Mouse (Mus musculus): ENCODE data around the gene L3mbtl3. TPM values are rescaled to one million over a fixed set of nuclear protein-coding genes. Genes with fewer than 3 reads are reported as not detected.

Gene L3mbtl3
- total and polyA plus RNA-seq, 3 experiments = 1.8 to 3.5 TPM; not detected in 1

- Histone ChIP-seq H3K4me3 (ENCODE audit: control insufficient read depth in 1 of 2, insufficient read depth in 1 of 2, low read depth in 2 of 2, low read length in 2 of 2) (no peak within 1 kb of the TSS), H3K27ac (ENCODE audit: control insufficient read depth, low read depth, low read length) (no peak within 1 kb of the TSS), H3K4me1 (ENCODE audit: control insufficient read depth in 1 of 2, insufficient read depth in 2 of 2, low read length in 2 of 2) (no peaks in the 10 kb centered on the region), H3K27me3 (ENCODE audit: control insufficient read depth in 1 of 2, insufficient read depth in 2 of 2, low read length in 2 of 2) (no peaks in the 10 kb centered on the region), H3K9me3 (replicated peaks; ENCODE audit: insufficient read depth, low read length) (no peaks in the 10 kb centered on the region), H3K36me3 (ENCODE audit: control insufficient read depth in 1 of 2, insufficient read depth in 2 of 2, low read length in 2 of 2) (no peaks in the 10 kb centered on the region), H3K79me2 (ENCODE audit: control insufficient read depth, insufficient read depth, low read length, poor library complexity) (no peaks in the 10 kb centered on the region), H3K9ac (ENCODE audit: control insufficient read depth, low read depth, low read length, poor library complexity, severe bottlenecking) (no peak within 1 kb of the TSS)
- no peak for TF ChIP-seq MAX (IDR thresholded peaks at IDR 0.05; ENCODE audit: low read length)
- no peak for TF ChIP-seq JUND (IDR thresholded peaks at IDR 0.05; ENCODE audit: low read depth, low read length)
- no peak for TF ChIP-seq TBP (IDR thresholded peaks at IDR 0.05; ENCODE audit: low read depth, low read length)
- no peak for DNase-seq (ENCODE audit: low read depth, low spot score)
These were observed 146.3 kb downstream of the L3mbtl3 start, which contains the start of gene Samd3 for GRCm38 (mm10) chr10:26229488-26229887. Gene Samd3, plus strand, starts transcription at chr10:26229707.

DNA sequence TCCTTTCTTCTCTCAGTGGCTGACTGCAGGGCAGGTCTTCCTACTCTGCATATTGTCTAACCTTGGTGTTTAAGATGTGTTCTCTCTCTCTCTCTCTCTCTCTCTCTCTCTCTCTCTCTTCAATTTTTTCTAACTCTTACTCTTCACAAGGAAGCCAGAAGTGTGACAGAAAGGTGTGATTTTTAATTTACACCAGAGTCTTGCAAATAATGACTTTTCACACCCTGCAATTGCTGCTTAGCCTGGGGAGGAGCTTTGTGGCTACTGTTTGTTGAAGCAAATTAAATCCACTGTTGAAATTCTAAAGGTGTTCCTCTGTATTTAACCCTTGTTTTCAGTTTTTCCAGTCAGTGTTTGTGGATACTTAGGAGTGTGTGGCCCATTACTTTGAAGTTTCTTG is 147.6 kb downstream of the L3mbtl3 start:
- no peak overlapping the region for H3K9ac ChIP-seq (ENCODE audit: control insufficient read depth, low read depth, low read length, poor library complexity, severe bottlenecking)
- H3K27ac ChIP-seq (ENCODE audit: control insufficient read depth, low read depth, low read length) = no peak overlapping the region
- H3K4me1 ChIP-seq (ENCODE audit: control insufficient read depth in 1 of 2, insufficient read depth in 2 of 2, low read length in 2 of 2) = no peaks in the 10 kb centered on the region
- H3K27me3 ChIP-seq (ENCODE audit: control insufficient read depth in 1 of 2, insufficient read depth in 2 of 2, low read length in 2 of 2) = no peaks in the 10 kb centered on the region
- H3K79me2 ChIP-seq (ENCODE audit: control insufficient read depth, insufficient read depth, low read length, poor library complexity) = no peaks in the 10 kb centered on the region
- H3K9me3 ChIP-seq (replicated peaks; ENCODE audit: insufficient read depth, low read length) = no peaks in the 10 kb centered on the region
- TF ChIP-seq KAT2A (conservative IDR thresholded peaks at IDR 0.05; ENCODE audit: low read depth, low read length) (no peak), ZKSCAN1 (IDR thresholded peaks at IDR 0.05; ENCODE audit: low read depth, low read length) (no peak), RAD21 (IDR thresholded peaks at IDR 0.05; ENCODE audit: low read depth, low read length) (no peak), RCOR1 (IDR thresholded peaks at IDR 0.05; ENCODE audit: low read depth, low read length) (no peak), CHD1 (IDR thresholded peaks at IDR 0.05; ENCODE audit: low read depth, low read length) (no peak), MAX (IDR thresholded peaks at IDR 0.05; ENCODE audit: low read length) (no peak), ZMIZ1 (IDR thresholded peaks at IDR 0.05; ENCODE audit: low read depth, low read length) (no peak), ZNF384 (IDR thresholded peaks at IDR 0.05; ENCODE audit: low read depth, low read length) (no peak), BHLHE40 (IDR thresholded peaks at IDR 0.05; ENCODE audit: borderline replicate concordance, low read depth, low read length) (no peak), ZC3H11A (IDR thresholded peaks at IDR 0.05; ENCODE audit: low read depth, low read length) (no peak), MYB (IDR thresholded peaks at IDR 0.05; ENCODE audit: low read depth, low read length) (no peak), MAZ (IDR thresholded peaks at IDR 0.05; ENCODE audit: low read depth, low read length) (no peak), GATA1 (IDR thresholded peaks at IDR 0.05; ENCODE audit: low read depth, low read length) (no peak), POLR2AphosphoS5 (IDR thresholded peaks at IDR 0.05; ENCODE audit: borderline replicate concordance, low read depth, low read length) (no peak), GABPA (IDR thresholded peaks at IDR 0.05; ENCODE audit: low read depth, low read length) (no peak), CHD2 (IDR thresholded peaks at IDR 0.05; ENCODE audit: low read length) (no peak), UBTF (IDR thresholded peaks at IDR 0.05; ENCODE audit: borderline replicate concordance, insufficient read depth, low read depth, low read length) (no peak), ELF1 (IDR thresholded peaks at IDR 0.05; ENCODE audit: low read depth, low read length) (no peak), MEF2A (IDR thresholded peaks at IDR 0.05; ENCODE audit: extremely low read depth, insufficient replicate concordance, low read depth, low read length, poor library complexity, severe bottlenecking) (no peak), POLR2A (IDR thresholded peaks at IDR 0.05; ENCODE audit: control insufficient read depth in 1 of 2, insufficient read depth in 1 of 2, low read depth in 1 of 2, low read length in 2 of 2, poor library complexity in 1 of 2) (no peak)
- H3K4me3 ChIP-seq (ENCODE audit: control insufficient read depth in 1 of 2, insufficient read depth in 1 of 2, low read depth in 2 of 2, low read length in 2 of 2) = no peak overlapping the region
- no peaks in the 10 kb centered on the region for H3K36me3 ChIP-seq (ENCODE audit: control insufficient read depth in 1 of 2, insufficient read depth in 2 of 2, low read length in 2 of 2)
- no peak for DNase-seq (ENCODE audit: low read depth, low spot score)

Measured in MEL (cell line).